Mouse (Mus musculus): ENCODE measurements around the gene Sh3glb2.

The Sh3glb2 gene

GRCm38 (mm10) chr2:30342061-30342460 lies 17.1 kb downstream of the Sh3glb2 start:
- DNase-seq (ENCODE audit: low spot score in 2 of 2): no peak

DNA sequence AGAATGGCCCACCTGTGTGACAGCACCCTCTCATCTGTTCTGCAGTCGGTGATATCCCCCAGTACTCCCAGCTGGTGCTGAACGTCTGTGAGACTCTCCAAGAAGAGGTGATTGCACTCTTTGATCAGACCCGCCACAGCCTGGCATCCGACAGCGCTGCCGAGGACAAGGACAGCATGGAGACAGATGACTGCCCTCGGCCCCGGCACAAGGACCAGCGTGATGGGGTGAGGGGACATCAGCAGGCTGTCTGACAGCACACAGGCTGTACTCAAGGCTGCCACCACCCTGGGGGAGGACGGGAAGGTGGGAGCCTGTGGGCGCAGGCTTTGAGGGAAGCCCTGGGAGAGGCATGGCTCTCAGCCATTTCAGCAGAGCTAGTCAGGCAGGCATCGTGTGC lies 22.0 kb downstream of the Sh3glb2 start:
- DNase-seq (ENCODE audit: low spot score in 2 of 2): no peak

DNA sequence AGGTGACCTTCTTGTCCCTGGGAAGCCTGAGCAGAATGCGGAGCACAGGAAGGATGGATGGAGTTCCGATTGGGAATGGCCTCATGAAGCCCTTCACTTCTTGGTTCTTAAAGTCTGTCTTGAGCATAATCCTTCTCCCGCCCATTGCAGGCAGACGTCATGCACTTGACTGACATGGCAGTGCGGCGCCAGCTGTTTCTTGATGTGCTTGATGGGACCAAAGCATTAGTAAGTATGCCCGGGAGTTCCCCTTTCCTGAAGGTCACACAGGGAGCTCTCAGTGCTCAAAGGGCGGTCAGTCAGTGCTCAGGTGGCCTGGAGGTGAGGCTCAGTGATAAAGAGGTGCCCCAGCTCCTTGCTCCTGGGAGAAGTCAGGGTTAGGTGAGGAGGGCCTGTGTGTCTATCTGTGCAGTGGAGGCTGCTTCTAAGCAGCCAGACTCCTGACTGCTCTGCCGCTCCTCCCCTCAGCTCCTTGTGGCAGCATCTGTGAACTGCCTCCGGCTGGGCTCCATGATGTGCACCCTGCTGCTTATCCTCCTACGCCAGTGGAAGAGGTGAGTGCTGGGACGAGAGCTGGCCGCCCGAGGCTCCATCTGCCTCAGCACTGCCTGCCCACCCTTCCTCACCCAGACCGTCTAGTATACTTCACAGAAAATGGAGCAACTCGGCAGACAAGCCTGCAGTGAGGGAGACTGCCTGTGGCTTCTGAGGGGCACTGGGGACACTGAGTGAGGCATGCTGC lies 22.8 kb downstream of the Sh3glb2 start:
- DNase-seq (ENCODE audit: low spot score in 2 of 2): no peak

- no peak for DNase-seq (ENCODE audit: low spot score in 2 of 2)
Measured at GRCm38 (mm10) chr2:30335324-30335723, 23.8 kb downstream of the Sh3glb2 start.

DNA sequence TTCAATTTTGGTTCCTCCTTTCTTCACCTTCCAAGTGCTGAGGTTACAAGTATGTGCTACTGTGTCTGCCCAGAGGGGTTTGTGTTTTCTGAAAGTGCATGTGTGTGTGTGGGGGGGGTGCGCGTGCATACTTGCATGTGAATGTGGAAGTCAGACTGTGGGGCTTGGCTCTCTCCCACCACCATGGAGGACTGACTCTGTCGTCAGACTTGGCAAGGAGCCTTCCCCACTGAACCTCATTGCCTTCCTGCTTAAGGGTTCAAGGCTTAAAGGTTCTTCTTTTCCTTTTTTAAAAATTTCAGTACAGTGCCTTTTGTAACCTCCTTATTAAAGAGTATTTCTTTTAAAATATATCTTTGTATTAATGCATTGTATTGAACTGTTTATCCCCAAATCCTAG lies 30.3 kb downstream of the Sh3glb2 start:
- DNase-seq (ENCODE audit: low spot score in 2 of 2): no peak

DNA sequence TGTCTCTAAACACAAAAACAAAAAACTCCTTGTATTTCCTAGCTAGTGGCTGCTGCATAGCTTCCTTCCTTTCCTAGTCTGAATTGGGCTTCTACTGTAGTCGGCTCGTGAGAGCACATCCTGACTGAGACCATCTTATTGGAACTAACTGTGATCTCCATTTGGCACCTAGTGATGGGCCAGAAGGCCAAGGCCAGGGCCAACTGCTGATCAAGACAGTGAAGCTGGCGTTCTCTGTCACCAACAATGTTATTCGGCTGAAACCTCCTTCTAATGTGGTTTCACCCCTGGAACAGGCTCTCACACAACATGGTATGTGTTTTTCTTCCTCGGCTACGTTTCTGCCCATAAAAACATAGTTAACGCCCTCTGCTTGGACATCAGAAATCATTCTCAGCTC lies 31.9 kb downstream of the Sh3glb2 start:
- no peak for DNase-seq (ENCODE audit: low spot score in 2 of 2)

- no peak for DNase-seq (ENCODE audit: low spot score in 2 of 2)
Measured at GRCm38 (mm10) chr2:30325296-30325695, 33.8 kb downstream of the Sh3glb2 start.

DNA sequence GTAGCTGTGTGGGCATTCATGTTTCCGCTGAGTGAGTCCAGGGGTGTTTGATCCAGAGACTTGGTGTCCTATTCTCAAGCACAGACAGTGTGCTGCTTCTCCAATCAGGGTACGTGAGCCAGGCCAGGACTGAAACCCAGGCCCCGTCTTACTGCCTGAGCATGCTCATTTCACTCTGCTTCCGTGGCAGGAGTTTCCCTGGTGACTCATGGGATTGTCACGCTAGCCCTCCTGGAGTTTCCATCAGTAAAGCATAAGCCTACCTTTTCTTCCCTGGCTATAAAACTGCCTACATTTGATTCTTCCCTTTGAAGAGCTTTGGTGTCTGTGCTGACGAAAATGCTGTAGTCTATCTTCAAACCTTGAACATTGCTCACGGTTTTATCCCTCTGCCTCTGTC lies 36.0 kb downstream of the Sh3glb2 start:
- no peak for DNase-seq (ENCODE audit: low spot score in 2 of 2)

GRCm38 (mm10) chr2:30319260-30319659 lies 39.9 kb downstream of the Sh3glb2 start:
- no peak for DNase-seq (ENCODE audit: low spot score in 2 of 2)

- no peak for DNase-seq (ENCODE audit: low spot score in 2 of 2)
Measured at GRCm38 (mm10) chr2:30316955-30317354, 42.2 kb downstream of the Sh3glb2 start.

DNA sequence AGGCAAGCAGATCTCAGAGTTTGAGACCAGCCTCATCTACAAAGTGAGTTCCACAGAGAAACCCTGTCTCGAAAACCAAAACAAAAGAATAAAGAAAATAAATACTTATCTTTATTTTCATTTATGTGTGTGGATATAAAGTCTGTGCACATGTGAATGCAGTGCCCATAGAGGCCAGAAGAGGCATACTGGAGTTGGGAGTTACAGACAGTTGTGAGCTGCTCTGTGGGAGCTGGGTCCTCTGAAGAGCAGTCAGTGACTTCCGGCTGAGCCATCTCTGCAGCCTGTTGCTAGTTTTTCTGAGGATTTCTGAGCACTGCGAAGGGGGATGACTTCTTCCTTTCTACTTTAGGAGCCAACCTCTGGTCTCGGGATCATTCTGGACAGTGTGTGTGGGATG lies 43.0 kb downstream of the Sh3glb2 start:
- DNase-seq (ENCODE audit: low spot score in 2 of 2): no peak

DNA sequence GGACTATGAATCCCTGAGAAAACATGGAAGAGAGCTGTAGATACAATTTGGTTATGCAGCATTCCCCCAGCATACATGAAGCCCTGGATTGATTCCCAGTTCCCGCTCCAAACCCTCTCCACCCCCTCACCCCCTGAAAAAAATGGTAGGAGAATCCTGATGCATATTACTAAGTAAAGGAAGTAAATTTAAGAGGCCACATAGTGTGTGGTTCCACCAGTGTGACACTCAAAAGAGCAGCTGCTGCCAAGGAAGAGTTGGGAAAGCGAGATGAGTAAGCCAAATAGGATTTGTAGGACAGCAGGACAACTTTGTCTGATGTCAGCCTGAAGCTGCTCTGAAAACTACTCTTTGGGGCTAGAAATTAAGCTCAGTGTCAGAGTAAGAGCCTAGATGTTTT lies 47.7 kb downstream of the Sh3glb2 start:
- no peak for DNase-seq (ENCODE audit: low spot score in 2 of 2)

DNA sequence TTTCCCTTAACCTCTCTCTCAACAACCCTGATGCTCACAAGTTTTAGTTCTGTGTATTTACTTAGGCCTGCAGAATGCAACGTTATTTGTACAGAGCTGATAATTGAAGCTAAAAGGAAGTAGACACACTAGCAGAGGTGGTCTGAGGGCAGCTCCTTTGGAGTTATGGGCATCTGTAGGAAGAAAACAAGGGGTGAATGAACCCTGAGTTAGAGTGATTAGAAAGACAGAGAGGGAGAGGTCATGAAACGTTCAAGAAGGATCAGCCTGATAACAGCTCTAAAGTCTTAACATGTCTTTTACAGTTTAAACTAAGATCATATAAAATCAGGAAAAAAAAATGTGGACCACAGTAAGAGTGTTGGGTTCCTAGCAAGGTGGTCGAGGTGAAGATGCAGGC lies 49.8 kb downstream of the Sh3glb2 start:
- DNase-seq (ENCODE audit: low spot score in 2 of 2): no peak

DNA sequence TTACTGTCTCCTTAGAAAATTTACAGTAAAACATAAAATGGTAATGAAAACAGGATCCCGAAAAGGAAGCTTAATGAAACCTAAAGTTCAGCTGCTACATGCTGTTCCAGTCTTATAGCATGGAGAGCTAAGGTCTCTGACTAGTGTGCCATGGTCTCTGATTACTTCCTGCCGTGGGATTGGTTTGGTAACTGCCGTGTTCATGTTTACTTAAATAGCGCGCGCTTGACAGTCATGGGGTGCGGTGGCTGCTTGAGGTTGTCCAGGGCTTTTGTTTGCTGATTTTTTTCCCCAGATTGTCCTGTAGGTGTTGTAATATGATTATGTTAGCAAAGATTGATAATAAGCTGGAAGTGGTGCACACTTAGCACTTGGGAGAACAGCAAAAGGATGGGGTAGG lies 53.0 kb downstream of the Sh3glb2 start:
- no peak for DNase-seq (ENCODE audit: low spot score in 2 of 2)

DNA sequence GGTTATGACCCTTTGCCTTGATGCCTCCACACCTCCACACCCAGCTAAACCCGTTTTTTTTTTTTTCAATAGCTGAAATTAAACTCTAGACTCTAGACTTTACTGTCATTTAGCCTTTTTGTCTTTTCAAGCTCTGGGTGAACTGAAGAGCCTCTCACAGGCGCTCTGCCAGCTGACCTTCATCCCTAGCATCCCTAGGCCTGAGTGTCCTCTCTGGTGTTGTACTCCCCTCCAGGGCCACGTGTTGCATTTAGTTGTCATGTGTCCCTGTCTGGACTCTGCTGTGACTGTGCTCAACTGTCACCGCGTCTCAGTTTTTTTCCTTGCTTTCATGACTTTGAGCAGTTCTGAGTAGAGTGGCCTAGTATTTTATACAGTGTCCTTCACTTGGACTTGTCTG lies 59.2 kb downstream of the Sh3glb2 start:
- no peak for DNase-seq (ENCODE audit: low spot score in 2 of 2)

DNA sequence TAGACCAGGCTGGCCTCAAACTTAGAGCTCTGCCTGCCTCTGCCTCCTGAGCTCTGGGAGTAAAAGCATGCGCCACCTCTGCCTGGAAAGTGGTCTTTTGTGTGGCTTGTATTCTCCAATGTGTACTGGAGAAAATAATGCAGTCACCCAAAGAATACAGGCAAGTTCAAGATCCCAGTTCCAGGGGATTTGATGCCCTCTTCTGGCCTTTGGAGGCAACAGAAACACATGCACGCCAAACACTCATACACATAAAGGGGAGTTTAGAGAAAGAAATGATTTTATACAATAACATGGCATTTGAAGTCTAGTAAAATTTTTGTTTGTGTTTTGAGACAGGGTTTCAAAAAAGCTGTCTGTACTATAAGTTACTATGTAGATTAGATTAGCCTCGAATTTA lies 59.6 kb downstream of the Sh3glb2 start:
- no peak for DNase-seq (ENCODE audit: low spot score in 2 of 2)
